Mouse (Mus musculus): ENCODE data around the gene Slc38a7. TPM values are rescaled to one million over a fixed set of nuclear protein-coding genes. Genes with fewer than 3 reads are reported as not detected.
"Not testable (repeated sequence)": the region's sequence is repeated elsewhere in the genome, so short reads cannot be mapped to it uniquely, and the experiment has no call there.

The Slc38a7 gene
- polyA plus RNA-seq, 1 experiment, result 6.6 TPM

GRCm38 (mm10) chr8:95871690-95872089 lies 18.4 kb upstream of the Slc38a7 start:
- TF ChIP-seq GATA1 (IDR thresholded peaks at IDR 0.05; ENCODE audit: low read length), result no peak

- no peak for TF ChIP-seq GATA1 (IDR thresholded peaks at IDR 0.05; ENCODE audit: low read length)
These were observed 835 bp upstream of the Slc38a7 start for GRCm38 (mm10) chr8:95854174-95854573.

- TF ChIP-seq GATA1 (IDR thresholded peaks at IDR 0.05; ENCODE audit: low read length), result no peak
These were observed 1.0 kb downstream of the Slc38a7 start for GRCm38 (mm10) chr8:95852290-95852689.

GRCm38 (mm10) chr8:95850326-95850725 lies 3.0 kb downstream of the Slc38a7 start:
- TF ChIP-seq GATA1 (IDR thresholded peaks at IDR 0.05; ENCODE audit: low read length), result no peak

GRCm38 (mm10) chr8:95848734-95849464 lies 4.4 kb downstream of the Slc38a7 start:
- TF ChIP-seq GATA1 (IDR thresholded peaks at IDR 0.05; ENCODE audit: low read length), result no peak

GRCm38 (mm10) chr8:95848061-95848551 lies 5.2 kb downstream of the Slc38a7 start:
- TF ChIP-seq GATA1 (IDR thresholded peaks at IDR 0.05; ENCODE audit: low read length), result peak; percentile 81

GRCm38 (mm10) chr8:95845026-95845425 lies 8.3 kb downstream of the Slc38a7 start:
- no peak for TF ChIP-seq GATA1 (IDR thresholded peaks at IDR 0.05; ENCODE audit: low read length)

- TF ChIP-seq GATA1 (IDR thresholded peaks at IDR 0.05; ENCODE audit: low read length), result no peak
These were observed 9.4 kb downstream of the Slc38a7 start for GRCm38 (mm10) chr8:95843968-95844367.

GRCm38 (mm10) chr8:95841436-95841835 lies 11.9 kb downstream of the Slc38a7 start:
- no peak for TF ChIP-seq GATA1 (IDR thresholded peaks at IDR 0.05; ENCODE audit: low read length)

- TF ChIP-seq GATA1 (IDR thresholded peaks at IDR 0.05; ENCODE audit: low read length), result no peak
These were observed 14.1 kb downstream of the Slc38a7 start for GRCm38 (mm10) chr8:95839289-95839688.

- TF ChIP-seq GATA1 (IDR thresholded peaks at IDR 0.05; ENCODE audit: low read length), result no peak
These were observed 16.1 kb downstream of the Slc38a7 start for GRCm38 (mm10) chr8:95837266-95837665.

GRCm38 (mm10) chr8:95835891-95836290 lies 17.4 kb downstream of the Slc38a7 start:
- TF ChIP-seq GATA1 (IDR thresholded peaks at IDR 0.05; ENCODE audit: low read length), result no peak

GRCm38 (mm10) chr8:95833435-95833984 lies 19.8 kb downstream of the Slc38a7 start:
- TF ChIP-seq GATA1 (IDR thresholded peaks at IDR 0.05; ENCODE audit: low read length), result no peak

- TF ChIP-seq GATA1 (IDR thresholded peaks at IDR 0.05; ENCODE audit: low read length), result no peak
These were observed 20.5 kb downstream of the Slc38a7 start for GRCm38 (mm10) chr8:95832603-95833434.

- TF ChIP-seq GATA1 (IDR thresholded peaks at IDR 0.05; ENCODE audit: low read length), result no peak
These were observed 23.2 kb downstream of the Slc38a7 start for GRCm38 (mm10) chr8:95830144-95830543.

- TF ChIP-seq GATA1 (IDR thresholded peaks at IDR 0.05; ENCODE audit: low read length), result not testable (repeated sequence)
These were observed 28.2 kb downstream of the Slc38a7 start, which contains the start of gene Sap18b for GRCm38 (mm10) chr8:95825162-95825561. TSS of gene Sap18b (plus strand) at chr8:95825346.

All from G1E-ER4 (cell line).